Mouse (Mus musculus) midbrain, embryonic 13.5 days (tissue): Measurements from ENCODE around the gene Abi3. TPM values are rescaled to one million over a fixed set of nuclear protein-coding genes. Genes with fewer than 3 reads are reported as not detected.

Experiments
- ATAC-seq: fragments of 200-750 bp; cut with Nextera tagmentation; 2 replicates; pipeline ENCODE4 v1.8.0; 2017; ENCODE audit warnings: mild to moderate bottlenecking, moderate TSS enrichment, moderate library complexity
- H3K27ac ChIP-seq: fragments of 300-500 bp; sonication (generic); 2 replicates; pipeline ENCODE4 v1.5.1; 2015; ENCODE audit warnings: inconsistent platforms, mild to moderate bottlenecking, moderate library complexity
- H3K27me3 ChIP-seq: fragments of 300-500 bp; sonication (generic); 2 replicates; pipeline ENCODE4 v1.6.1; 2015; ENCODE audit warnings: mild to moderate bottlenecking, inconsistent platforms
- H3K36me3 ChIP-seq: fragments of 300-500 bp; sonication (generic); 2 replicates; pipeline ENCODE4 v1.6.1; 2015; ENCODE audit warnings: mild to moderate bottlenecking, inconsistent platforms
- H3K4me1 ChIP-seq: fragments of 300-500 bp; sonication (generic); replicated peaks from 2 replicates; pipeline ENCODE4 v1.6.1; 2015; ENCODE audit warnings: inconsistent platforms
- H3K4me2 ChIP-seq: fragments of 300-500 bp; sonication (generic); replicated peaks from 2 replicates; pipeline ENCODE4 v1.6.1; 2015; ENCODE audit warnings: moderate library complexity, mild to moderate bottlenecking, inconsistent platforms
- H3K4me3 ChIP-seq: fragments of 300-500 bp; sonication (generic); replicated peaks from 2 replicates; pipeline ENCODE4 v1.5.1; 2015; ENCODE audit warnings: mild to moderate bottlenecking, inconsistent platforms
- H3K9ac ChIP-seq: fragments of 300-500 bp; sonication (generic); replicated peaks from 2 replicates; pipeline ENCODE4 v1.6.1; 2015; ENCODE audit warnings: mild to moderate bottlenecking, inconsistent platforms
- H3K9me3 ChIP-seq: fragments of 300-500 bp; sonication (generic); 2 replicates; pipeline ENCODE4 v1.6.1; 2016; ENCODE audit warnings: mild to moderate bottlenecking, inconsistent platforms
- WGBS: fragments of 180-500 bp; shearing (Covaris S2); methylation state at CpG from one replicate; pipeline ENCODE4 v1.1.7; 2015; 5-methylcytosine and 5-hydroxymethylcytosine counted together
- polyA plus RNA-seq: library from polyadenylated mRNA; unstranded; fragments of >200 nt; fragmentation: Nextera tagmentation; extraction: Ambion mirVana; gene quantifications from 2 replicates; pipeline ENCODE4 v1.2.1, GENCODE M21; 2015

The Abi3 gene
- polyA plus RNA-seq, 1 experiment from 2014 or later, result 1.6 TPM

DNA sequence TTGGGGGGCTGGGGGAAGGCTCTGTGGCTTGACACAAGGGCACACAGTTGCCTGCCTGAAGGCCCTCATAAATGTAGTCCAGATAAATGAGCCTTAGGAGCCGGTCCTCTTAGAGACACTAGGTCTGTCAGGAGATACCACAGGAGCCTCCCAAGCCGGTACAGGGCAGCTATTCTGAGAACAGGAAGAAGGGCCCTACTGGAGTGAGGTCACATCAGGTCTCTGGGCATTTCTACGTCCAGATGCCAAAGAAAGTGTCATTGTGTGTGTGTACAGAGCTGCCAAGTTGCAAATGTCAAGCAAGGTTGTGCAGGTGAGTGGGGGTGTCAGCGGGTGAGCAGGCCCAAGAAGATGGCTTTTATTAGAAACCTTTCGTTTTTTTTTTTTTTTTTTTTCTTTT lies 46.7 kb downstream of the Abi3 start:
- H3K27me3 ChIP-seq, result peaks cover 27% of the 10 kb centered on the region
- no peak overlapping the region for H3K9ac ChIP-seq
- H3K36me3 ChIP-seq, result no peaks in the 10 kb centered on the region
- no peak for ATAC-seq
- no peaks in the 10 kb centered on the region for H3K9me3 ChIP-seq
- no peak overlapping the region for H3K27ac ChIP-seq
- 80% methylated on average over 5 of the region's 5 CpGs for WGBS
- peaks cover 9% of the 10 kb centered on the region for H3K4me1 ChIP-seq
- no peak overlapping the region for H3K4me2 ChIP-seq
- H3K4me3 ChIP-seq, result no peak overlapping the region

DNA sequence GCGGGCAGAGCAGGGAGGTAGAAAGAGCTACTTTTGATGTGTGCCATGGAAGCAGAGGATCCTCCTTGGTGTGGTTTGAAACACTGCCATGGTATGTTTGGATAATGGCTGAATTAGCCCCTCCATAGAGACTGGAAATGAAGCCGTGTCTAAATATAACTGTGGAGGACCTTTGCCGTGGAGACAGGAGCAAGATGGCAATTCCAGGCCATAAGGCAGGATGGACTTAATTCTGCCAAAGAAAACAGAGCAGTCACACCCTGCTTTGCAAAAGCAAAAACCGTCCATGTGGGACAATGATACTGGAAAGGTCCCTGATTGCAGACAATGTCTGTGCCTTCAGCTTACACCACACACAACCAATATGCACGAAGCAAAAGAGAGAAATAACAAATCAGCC lies 48.1 kb downstream of the Abi3 start:
- Histone ChIP-seq H3K9me3 (no peaks in the 10 kb centered on the region), H3K36me3 (no peaks in the 10 kb centered on the region), H3K4me1 (peaks cover 9% of the 10 kb centered on the region), H3K4me3 (no peak overlapping the region), H3K9ac (no peak overlapping the region), H3K27ac (no peak overlapping the region), H3K27me3 (peaks cover 27% of the 10 kb centered on the region), H3K4me2 (no peak overlapping the region)
- ATAC-seq, result no peak
- WGBS, result 75% methylated on average over 5 of the region's 5 CpGs

DNA sequence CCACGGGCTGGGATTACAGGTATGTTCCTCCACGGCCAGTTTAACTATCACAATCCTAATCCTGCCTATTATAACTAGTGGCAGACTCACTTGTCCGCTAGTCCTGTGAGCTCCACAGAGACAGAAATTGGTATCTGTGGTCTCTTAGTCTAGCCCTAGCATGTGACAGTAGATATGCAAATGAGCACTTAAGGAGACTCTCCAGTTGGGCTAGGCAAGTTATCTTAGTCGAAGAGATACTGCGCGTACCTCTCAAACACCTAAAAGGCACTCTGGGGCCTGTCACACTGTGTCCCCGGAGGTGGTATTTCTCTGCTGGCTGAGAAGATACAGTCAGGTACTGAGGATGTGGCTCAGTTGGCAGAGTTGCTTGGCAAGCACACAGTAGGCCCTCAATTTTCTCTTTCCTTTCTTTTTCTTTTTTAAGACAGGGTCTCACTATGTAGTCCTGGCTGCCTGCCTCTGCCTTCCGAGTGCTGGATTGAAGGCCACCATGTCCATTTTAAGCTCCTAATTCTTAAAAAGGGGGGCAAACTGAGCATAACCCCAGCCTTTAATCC lies 49.2 kb downstream of the Abi3 start:
- peaks cover 9% of the 10 kb centered on the region for H3K4me1 ChIP-seq
- no peak overlapping the region for H3K9ac ChIP-seq
- H3K4me2 ChIP-seq, result no peak overlapping the region
- ATAC-seq, result no peak
- 94% methylated on average over 8 of the region's 8 CpGs for WGBS
- H3K27me3 ChIP-seq, result peaks cover 25% of the 10 kb centered on the region
- H3K9me3 ChIP-seq, result no peaks in the 10 kb centered on the region
- no peak overlapping the region for H3K4me3 ChIP-seq
- H3K36me3 ChIP-seq, result no peaks in the 10 kb centered on the region
- H3K27ac ChIP-seq, result no peak overlapping the region

DNA sequence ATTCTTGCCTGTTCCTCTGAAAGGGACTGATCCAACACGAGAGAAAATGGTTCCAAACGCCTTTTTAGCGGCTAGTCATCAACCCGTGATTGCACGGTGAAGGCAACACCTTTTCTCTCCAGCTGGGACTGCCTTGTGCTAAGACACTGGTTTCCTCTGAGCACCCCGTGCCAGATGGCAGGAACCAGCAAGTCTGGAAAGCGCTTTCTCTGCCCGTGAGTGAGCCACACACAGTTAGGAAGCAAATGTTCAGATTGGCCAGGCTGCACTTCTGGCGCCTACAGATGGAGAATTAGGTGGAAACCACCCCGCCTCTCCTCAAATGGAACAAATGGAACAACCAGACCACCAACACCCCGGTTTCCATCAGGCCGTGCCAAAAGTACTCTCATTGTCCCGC lies 50.5 kb downstream of the Abi3 start:
- Histone ChIP-seq H3K4me2 (no peak overlapping the region), H3K9me3 (no peaks in the 10 kb centered on the region), H3K4me3 (no peak overlapping the region), H3K36me3 (no peaks in the 10 kb centered on the region), H3K9ac (no peak overlapping the region), H3K27ac (no peak overlapping the region), H3K4me1 (peaks cover 6% of the 10 kb centered on the region), H3K27me3 (peaks cover 16% of the 10 kb centered on the region)
- WGBS, result 87% methylated on average over 13 of the region's 13 CpGs
- no peak for ATAC-seq

DNA sequence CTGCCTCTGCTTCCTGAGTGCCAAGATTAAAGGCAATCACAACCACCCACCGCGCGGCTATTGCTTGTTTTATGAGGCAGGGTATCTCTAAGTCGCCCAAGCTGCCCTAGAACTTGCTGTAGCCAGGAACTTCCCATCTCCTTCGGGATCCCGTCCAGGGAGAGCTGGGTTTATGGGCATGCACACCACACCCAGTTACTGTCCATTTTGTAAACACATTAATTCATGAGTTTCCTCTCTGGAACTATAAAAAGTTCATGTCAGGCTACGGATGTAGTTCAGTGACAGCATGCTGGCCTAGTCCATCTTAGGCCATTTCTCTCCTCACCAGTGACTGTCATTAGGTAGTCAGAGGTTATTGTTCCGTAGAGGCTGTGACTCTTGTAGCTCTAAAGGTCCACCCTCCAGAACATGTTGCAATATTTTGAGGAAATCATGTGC lies 52.8 kb downstream of the Abi3 start:
- Histone ChIP-seq H3K27ac (no peak overlapping the region), H3K27me3 (no peaks in the 10 kb centered on the region), H3K36me3 (no peaks in the 10 kb centered on the region), H3K9me3 (0 out of 2 replicates have a peak, but pooled peaks cover 4% of the 10 kb centered on the region), H3K4me1 (no peaks in the 10 kb centered on the region), H3K4me2 (no peak overlapping the region), H3K4me3 (no peak overlapping the region), H3K9ac (no peak overlapping the region)
- WGBS, result 88% methylated on average over 8 of the region's 8 CpGs
- ATAC-seq, result no peak

DNA sequence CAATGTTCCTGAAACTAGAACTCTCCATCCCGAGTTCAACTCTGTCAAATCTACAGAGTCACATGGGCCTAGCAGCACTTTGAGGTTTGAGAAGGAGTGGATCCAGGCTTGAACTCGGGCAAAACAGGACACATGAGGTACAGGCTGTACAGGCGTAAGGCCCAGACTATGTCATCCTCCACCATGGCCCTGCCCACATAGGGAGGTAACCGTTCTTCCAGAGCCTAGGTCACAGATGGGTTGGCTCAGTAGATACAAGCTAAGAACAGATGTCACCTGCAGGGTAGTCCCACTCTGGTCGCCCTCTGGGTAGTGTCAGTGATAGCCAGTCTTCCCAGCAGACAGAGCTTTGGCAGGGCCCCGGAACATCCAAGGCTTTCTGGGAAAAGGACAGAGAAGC lies 55.8 kb downstream of the Abi3 start:
- WGBS, result 92% methylated on average over 6 of the region's 6 CpGs
- Histone ChIP-seq H3K9ac (no peak overlapping the region), H3K36me3 (no peaks in the 10 kb centered on the region), H3K4me2 (no peak overlapping the region), H3K4me1 (no peaks in the 10 kb centered on the region), H3K9me3 (0 out of 2 replicates have a peak, but pooled peaks cover 4% of the 10 kb centered on the region), H3K27me3 (no peaks in the 10 kb centered on the region), H3K4me3 (no peak overlapping the region), H3K27ac (no peak overlapping the region)
- no peak for ATAC-seq

DNA sequence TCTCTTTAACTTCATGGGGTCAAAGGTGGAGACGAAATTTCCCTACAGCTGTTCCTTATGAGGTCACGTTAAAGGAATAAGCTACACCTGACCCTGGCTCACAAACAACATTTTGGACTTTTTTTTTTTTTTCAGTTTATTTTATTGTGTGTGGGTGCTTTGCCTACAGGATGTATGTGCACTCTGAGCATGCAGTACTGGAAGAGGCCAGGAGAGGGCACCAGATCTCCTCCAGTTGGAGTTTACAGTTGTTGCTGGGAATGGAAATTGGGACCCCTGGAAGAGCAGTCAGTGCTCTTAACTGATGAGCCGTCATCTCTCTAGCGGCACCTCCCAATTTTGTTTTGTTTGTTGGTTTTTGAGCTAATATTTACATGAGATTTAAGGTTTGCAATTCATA lies 56.6 kb downstream of the Abi3 start:
- no peak for ATAC-seq
- no peak overlapping the region for H3K9ac ChIP-seq
- no peaks in the 10 kb centered on the region for H3K36me3 ChIP-seq
- H3K4me2 ChIP-seq, result no peak overlapping the region
- WGBS, result 95% methylated on average over 4 of the region's 4 CpGs
- 0 out of 2 replicates have a peak, but pooled peaks cover 4% of the 10 kb centered on the region for H3K9me3 ChIP-seq
- no peak overlapping the region for H3K27ac ChIP-seq
- H3K27me3 ChIP-seq, result no peaks in the 10 kb centered on the region
- no peak overlapping the region for H3K4me3 ChIP-seq
- no peaks in the 10 kb centered on the region for H3K4me1 ChIP-seq

DNA sequence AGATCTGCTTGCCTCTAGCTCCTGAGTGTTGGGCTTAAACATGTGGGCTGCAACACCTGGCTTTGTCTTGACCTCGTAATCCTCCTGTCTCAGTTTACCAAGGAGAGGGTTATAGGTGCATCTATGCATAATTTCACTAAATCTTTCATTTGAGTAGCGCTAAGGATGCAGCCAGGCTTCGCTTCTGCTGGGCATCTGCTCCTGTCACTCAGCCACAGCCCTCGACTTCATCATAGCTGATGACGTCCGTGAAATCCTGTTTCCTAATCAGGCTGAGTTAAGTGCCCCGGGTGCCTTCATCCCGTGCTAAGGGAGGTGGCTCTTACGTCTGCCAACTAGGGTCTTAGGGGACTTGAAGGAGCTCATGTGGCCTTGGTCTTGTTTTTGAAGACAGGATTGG lies 58.3 kb downstream of the Abi3 start:
- H3K27me3 ChIP-seq, result no peaks in the 10 kb centered on the region
- 0 out of 2 replicates have a peak, but pooled peaks cover 4% of the 10 kb centered on the region for H3K9me3 ChIP-seq
- ATAC-seq, result no peak
- no peak overlapping the region for H3K9ac ChIP-seq
- no peak overlapping the region for H3K27ac ChIP-seq
- WGBS, result 76% methylated on average over 9 of the region's 9 CpGs
- H3K4me3 ChIP-seq, result no peak overlapping the region
- no peaks in the 10 kb centered on the region for H3K36me3 ChIP-seq
- H3K4me1 ChIP-seq, result no peaks in the 10 kb centered on the region
- H3K4me2 ChIP-seq, result no peak overlapping the region

DNA sequence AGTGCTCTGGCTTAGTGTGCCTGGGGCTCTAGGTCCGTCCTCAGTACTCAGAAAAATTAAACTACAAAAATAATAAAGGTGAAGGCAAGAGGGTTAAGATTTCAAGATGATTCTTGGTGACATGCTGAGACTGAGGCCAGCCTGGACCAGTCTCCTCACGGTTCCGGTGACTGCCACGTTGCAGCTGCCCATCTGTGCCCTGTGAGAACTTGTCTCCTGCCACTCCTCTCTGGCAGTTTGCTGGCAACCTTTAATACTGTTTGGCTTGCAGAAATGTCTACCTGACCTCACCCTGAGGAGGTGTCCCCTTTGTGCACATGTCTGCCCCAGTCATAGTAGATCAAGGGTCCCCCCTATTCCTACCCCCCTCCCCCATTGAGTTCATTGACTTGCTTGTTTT lies 58.8 kb downstream of the Abi3 start:
- H3K9me3 ChIP-seq, result 0 out of 2 replicates have a peak, but pooled peaks cover 4% of the 10 kb centered on the region
- H3K27me3 ChIP-seq, result no peaks in the 10 kb centered on the region
- H3K27ac ChIP-seq, result no peak overlapping the region
- no peaks in the 10 kb centered on the region for H3K36me3 ChIP-seq
- H3K4me2 ChIP-seq, result no peak overlapping the region
- H3K4me1 ChIP-seq, result no peaks in the 10 kb centered on the region
- H3K4me3 ChIP-seq, result no peak overlapping the region
- ATAC-seq, result no peak
- WGBS, result 80% methylated on average over 4 of the region's 4 CpGs
- no peak overlapping the region for H3K9ac ChIP-seq

DNA sequence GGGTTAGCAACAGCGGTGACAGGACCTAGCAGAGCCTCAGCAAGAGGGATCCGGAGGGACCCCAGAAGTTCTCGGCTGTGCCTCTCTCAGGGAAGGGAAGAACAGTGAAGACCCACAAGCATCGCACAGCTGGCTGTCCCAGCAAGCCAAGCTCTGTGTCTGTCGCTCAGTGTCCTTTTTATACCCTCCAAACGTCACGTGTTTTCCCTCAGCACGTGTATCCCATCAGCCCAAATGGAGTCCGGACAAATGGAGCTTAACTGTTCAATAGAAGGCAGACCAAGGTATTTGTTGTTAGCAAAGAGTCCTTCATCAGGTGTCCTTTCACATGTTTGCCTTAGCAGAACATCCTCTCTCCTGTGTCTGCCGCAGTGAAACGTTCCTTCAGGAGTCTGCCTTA lies 60.7 kb downstream of the Abi3 start:
- Histone ChIP-seq H3K27me3 (no peaks in the 10 kb centered on the region), H3K9me3 (0 out of 2 replicates have a peak, but pooled peaks cover 4% of the 10 kb centered on the region), H3K4me3 (no peak overlapping the region), H3K27ac (no peak overlapping the region), H3K4me2 (no peak overlapping the region), H3K9ac (no peak overlapping the region), H3K4me1 (no peaks in the 10 kb centered on the region), H3K36me3 (peaks cover 4% of the 10 kb centered on the region; the same call in 1 of the 2 replicates)
- WGBS, result 83% methylated on average over 11 of the region's 11 CpGs
- ATAC-seq, result no peak

DNA sequence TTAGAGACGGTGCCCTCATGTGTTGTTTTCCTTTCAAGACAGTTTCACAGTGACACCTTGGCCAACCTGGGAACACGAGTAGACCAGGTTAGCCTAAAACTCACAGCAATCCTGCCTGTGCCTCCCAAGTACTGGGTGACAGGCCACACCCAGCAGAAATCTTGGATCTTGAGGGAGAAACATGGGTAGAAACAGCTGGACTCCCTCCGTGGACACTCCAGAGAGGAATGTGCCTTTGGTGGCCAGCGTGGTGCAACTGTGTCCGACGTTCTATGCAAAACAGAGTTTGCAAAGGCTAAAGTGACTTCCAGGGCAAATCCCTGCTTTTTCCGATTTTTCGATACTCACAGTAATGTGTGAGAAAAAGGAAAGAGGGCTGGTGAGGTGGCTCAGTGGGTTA lies 61.8 kb downstream of the Abi3 start:
- Histone ChIP-seq H3K4me3 (no peak overlapping the region), H3K4me1 (no peaks in the 10 kb centered on the region), H3K9ac (no peak overlapping the region), H3K9me3 (no peaks in the 10 kb centered on the region), H3K36me3 (peaks cover 10% of the 10 kb centered on the region; the same call in 1 of the 2 replicates), H3K4me2 (no peak overlapping the region), H3K27ac (no peak overlapping the region), H3K27me3 (no peaks in the 10 kb centered on the region)
- no peak for ATAC-seq
- WGBS, result 92% methylated on average over 8 of the region's 8 CpGs
